Comparison of ENCODE assay signal across 16 mouse cellular contexts in genomic region chr13:80887842-80888241, GRCm38 (mm10).
"Had no signal": no experiment of that assay in that cellular context is flagged by ENCODE, and none has a peak within 500 bp of the region (broad histone marks: within the 10 kb centered on the region; RNA-seq: fewer than 3 reads in every experiment).

No protein-coding gene starts in this region.

- H3K27me3 ChIP-seq: intestine, embryonic 15.5 days; limb, embryonic 12.5 days; liver, embryonic 13.5 days; neural tube, embryonic 12.5 days had no signal

- H3K9me3 ChIP-seq: intestine, embryonic 15.5 days; limb, embryonic 12.5 days; liver, embryonic 13.5 days; neural tube, embryonic 12.5 days had no signal

- H3K27ac ChIP-seq: hindbrain, postnatal 0 days; intestine, embryonic 15.5 days; limb, embryonic 12.5 days; liver, embryonic 13.5 days; macrophage; neural tube, embryonic 12.5 days had no signal

- DNase-seq: kidney, adult 18-20 months; kidney, postnatal 10 days; kidney, postnatal 4 days; liver, embryonic 13.5 days; lung, adult 2 months; lung, postnatal 10 days; midbrain, embryonic 14.5 days; right cerebral cortex, postnatal 4 days; spleen, adult 18-20 months; thymus, adult 18-20 months; thymus, postnatal 25 days had no signal

- ATAC-seq: hindbrain, postnatal 0 days; intestine, embryonic 15.5 days had no signal

- H3K4me2 ChIP-seq: intestine, embryonic 15.5 days; liver, embryonic 13.5 days; neural tube, embryonic 12.5 days had no signal

- H3K4me1 ChIP-seq: intestine, embryonic 15.5 days; limb, embryonic 12.5 days; neural tube, embryonic 12.5 days had no signal

- H3K4me3 ChIP-seq: intestine, embryonic 15.5 days; limb, embryonic 12.5 days; liver, embryonic 13.5 days; neural tube, embryonic 12.5 days had no signal

- H3K9ac ChIP-seq: intestine, embryonic 15.5 days; limb, embryonic 12.5 days; liver, embryonic 13.5 days; neural tube, embryonic 12.5 days had no signal
